Mouse (Mus musculus) limb, embryonic 14.5 days (tissue): ENCODE results near the gene 9530077C05Rik. TPM values are rescaled to one million over a fixed set of nuclear protein-coding genes. Genes with fewer than 3 reads are reported as not detected.

Source experiments
- ATAC-seq: fragments of 200-750 bp; cut with Nextera tagmentation; 2 replicates; pipeline ENCODE4 v1.8.0; 2017; ENCODE audit warnings: low read depth, moderate number of reproducible peaks, moderate TSS enrichment; ENCODE audit not compliant: low FRiP score
- DNase-seq: peaks from one replicate; pipeline ENCODE4 v3.0.0-alpha.2; 2015; ENCODE audit warnings: low spot score
- H3K27ac ChIP-seq: fragments of 300-500 bp; sonication (generic); replicated peaks from 2 replicates; pipeline ENCODE4 v1.5.1; 2014; ENCODE audit warnings: low read depth, mild to moderate bottlenecking, low read length, moderate library complexity, mixed read lengths
- H3K27me3 ChIP-seq: fragments of 300-500 bp; sonication (generic); 2 replicates; pipeline ENCODE4 v1.6.1; 2014; ENCODE audit warnings: low read length, mixed read lengths; ENCODE audit not compliant: control insufficient read depth, insufficient read depth
- H3K36me3 ChIP-seq: fragments of 300-500 bp; sonication (generic); 2 replicates; pipeline ENCODE4 v1.6.1; 2014; ENCODE audit warnings: mild to moderate bottlenecking, low read length, moderate library complexity, mixed read lengths; ENCODE audit not compliant: control insufficient read depth, insufficient read depth
- H3K4me1 ChIP-seq: fragments of 300-500 bp; sonication (generic); 2 replicates; pipeline ENCODE4 v1.6.1; 2014; ENCODE audit warnings: antibody characterized with exemption, low read length, mixed read lengths; ENCODE audit not compliant: control insufficient read depth, insufficient read depth
- H3K4me2 ChIP-seq: fragments of 300-500 bp; sonication (generic); replicated peaks from 2 replicates; pipeline ENCODE4 v1.6.1; 2014; ENCODE audit warnings: low read depth, mild to moderate bottlenecking, low read length, moderate library complexity; ENCODE audit not compliant: severe bottlenecking
- H3K4me3 ChIP-seq: fragments of 300-500 bp; sonication (generic); replicated peaks from 2 replicates; pipeline ENCODE4 v1.5.1; 2014; ENCODE audit warnings: low read length
- H3K9ac ChIP-seq: fragments of 300-500 bp; sonication (generic); 2 replicates; pipeline ENCODE4 v1.6.1; 2014; ENCODE audit warnings: mild to moderate bottlenecking, low read depth, low read length, moderate library complexity; ENCODE audit not compliant: severe bottlenecking
- H3K9me3 ChIP-seq: fragments of 300-500 bp; sonication (generic); 2 replicates; pipeline ENCODE4 v1.6.1; 2016; ENCODE audit warnings: low read length; ENCODE audit not compliant: control insufficient read depth
- POLR2A ChIP-seq: fragments of 200-500 bp; IDR thresholded peaks from 2 replicates; pipeline ENCODE4 v1.8.0; 2012; ENCODE audit warnings: inconsistent platforms, mild to moderate bottlenecking, moderate library complexity, borderline replicate concordance; ENCODE audit not compliant: insufficient read depth, insufficient read length; ENCODE audit errors: extremely low read depth
- WGBS: fragments of 180-500 bp; shearing (Covaris S2); extraction: QIAGEN DNeasy Blood & Tissue Kit; methylation state at CpG from one replicate; pipeline ENCODE4 v1.1.7; 2014; 5-methylcytosine and 5-hydroxymethylcytosine counted together
- polyA plus RNA-seq, 2 experiments: library from polyadenylated mRNA; depleted of rRNA in 1 of 2; stranded (reverse) in 1 of 2; unstranded in 1 of 2; fragments of >200 nt; fragmentation: Nextera tagmentation in 1 of 2; extraction: Ambion mirVana in 1 of 2; gene quantifications; 2 replicates each; pipeline versions ENCODE4 v1.2.1 to v1.2.3; 2012 to 2014

Gene 9530077C05Rik
- polyA plus RNA-seq, 2 experiments = 3.6 to 5.2 TPM

DNA sequence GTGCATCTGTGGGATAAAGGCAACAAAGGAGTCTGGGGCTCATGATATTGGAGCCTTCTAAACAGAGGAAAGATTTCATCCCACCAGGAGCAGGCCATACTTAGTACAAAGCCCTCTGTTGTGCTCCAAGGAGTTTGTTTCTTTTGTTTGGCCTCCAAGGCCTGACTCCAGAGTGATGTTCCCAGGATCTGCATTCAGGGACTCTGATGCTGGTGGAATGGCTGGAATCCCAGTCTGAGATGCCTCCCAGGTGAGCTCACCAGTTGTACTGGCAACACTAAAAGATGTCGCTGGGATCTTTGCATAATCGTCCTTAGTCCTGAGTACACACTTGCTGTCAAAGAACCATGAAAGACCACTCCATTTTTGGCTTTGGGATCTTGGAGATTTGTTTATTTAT, 22.8 kb downstream of the 9530077C05Rik start:
- H3K4me3 ChIP-seq = no peak overlapping the region
- ATAC-seq (no peak), DNase-seq (no peak)
- no peaks in the 10 kb centered on the region for H3K27me3 ChIP-seq
- H3K4me1 ChIP-seq = peaks cover 8% of the 10 kb centered on the region
- no peak overlapping the region for H3K4me2 ChIP-seq
- 98% methylated on average over 2 of the region's 2 CpGs for WGBS
- H3K9ac ChIP-seq = no peak overlapping the region
- H3K27ac ChIP-seq = no peak overlapping the region
- H3K36me3 ChIP-seq = no peaks in the 10 kb centered on the region
- no peaks in the 10 kb centered on the region for H3K9me3 ChIP-seq
- TF ChIP-seq POLR2A = no peak

GRCm38 (mm10) chr9:22438826-22439225, 27.5 kb downstream of the 9530077C05Rik start:
- Histone ChIP-seq H3K9ac (no peak overlapping the region), H3K36me3 (no peaks in the 10 kb centered on the region), H3K4me1 (no peaks in the 10 kb centered on the region), H3K4me3 (no peak overlapping the region), H3K4me2 (no peak overlapping the region), H3K9me3 (no peaks in the 10 kb centered on the region), H3K27me3 (no peaks in the 10 kb centered on the region), H3K27ac (no peak overlapping the region)
- WGBS = 81% methylated on average over 1 of the region's 1 CpGs
- ATAC-seq = no peak
- no peak for TF ChIP-seq POLR2A
- DNase-seq = no peak

DNA sequence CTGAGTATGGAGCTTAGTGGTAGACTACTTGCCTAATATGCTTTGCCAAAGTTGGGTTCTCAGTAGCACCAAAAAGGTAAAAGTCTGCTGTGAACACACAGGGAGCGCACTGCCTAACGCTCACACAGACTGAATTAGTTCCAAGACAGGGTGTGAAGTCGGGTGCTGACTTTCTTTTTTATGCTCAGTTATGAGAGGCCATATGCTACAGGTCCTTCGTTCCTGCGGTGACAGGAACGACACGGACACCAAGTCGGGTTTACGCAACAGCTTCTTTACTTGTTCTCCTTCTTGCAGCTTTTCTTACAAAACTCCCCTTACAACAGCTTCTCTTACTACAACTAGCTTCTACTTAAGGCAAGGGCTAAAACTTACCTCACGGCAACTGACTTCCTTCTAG, 31.8 kb downstream of the 9530077C05Rik start:
- DNase-seq = no peak
- no peaks in the 10 kb centered on the region for H3K27me3 ChIP-seq
- WGBS = 87% methylated on average over 10 of the region's 10 CpGs
- no peak overlapping the region for H3K9ac ChIP-seq
- H3K27ac ChIP-seq = no peak overlapping the region
- no peak overlapping the region for H3K4me2 ChIP-seq
- H3K4me3 ChIP-seq = no peak overlapping the region
- H3K36me3 ChIP-seq = peaks cover 15% of the 10 kb centered on the region
- TF ChIP-seq POLR2A = no peak
- H3K4me1 ChIP-seq = no peaks in the 10 kb centered on the region
- ATAC-seq = no peak
- H3K9me3 ChIP-seq = no peaks in the 10 kb centered on the region

GRCm38 (mm10) chr9:22445123-22445522, 33.8 kb downstream of the 9530077C05Rik start:
- no peaks in the 10 kb centered on the region for H3K4me1 ChIP-seq
- H3K9ac ChIP-seq = no peak overlapping the region
- WGBS = 86% methylated on average over 1 of the region's 1 CpGs
- H3K9me3 ChIP-seq = no peaks in the 10 kb centered on the region
- no peak overlapping the region for H3K4me2 ChIP-seq
- TF ChIP-seq POLR2A = no peak
- H3K4me3 ChIP-seq = no peak overlapping the region
- no peaks in the 10 kb centered on the region for H3K27me3 ChIP-seq
- no peak overlapping the region for H3K27ac ChIP-seq
- DNase-seq (no peak), ATAC-seq (no peak)
- H3K36me3 ChIP-seq = peaks cover 33% of the 10 kb centered on the region

GRCm38 (mm10) chr9:22447213-22447612, 35.9 kb downstream of the 9530077C05Rik start:
- H3K36me3 ChIP-seq = peaks cover 54% of the 10 kb centered on the region
- TF ChIP-seq POLR2A = no peak
- H3K27me3 ChIP-seq = no peaks in the 10 kb centered on the region
- ATAC-seq (no peak), DNase-seq (no peak)
- WGBS = 95% methylated on average over 5 of the region's 5 CpGs
- H3K9me3 ChIP-seq = no peaks in the 10 kb centered on the region
- H3K4me2 ChIP-seq = no peak overlapping the region
- H3K4me1 ChIP-seq = no peaks in the 10 kb centered on the region
- H3K9ac ChIP-seq = no peak overlapping the region
- H3K27ac ChIP-seq = no peak overlapping the region
- no peak overlapping the region for H3K4me3 ChIP-seq

- H3K27ac ChIP-seq = no peak overlapping the region
- DNase-seq = no peak
- H3K4me1 ChIP-seq = no peaks in the 10 kb centered on the region
- no peaks in the 10 kb centered on the region for H3K9me3 ChIP-seq
- H3K36me3 ChIP-seq = peaks cover 66% of the 10 kb centered on the region
- no peak for ATAC-seq
- H3K9ac ChIP-seq = no peak overlapping the region
- no peak for TF ChIP-seq POLR2A
- WGBS = 92% methylated on average over 10 of the region's 13 CpGs
- no peak overlapping the region for H3K4me3 ChIP-seq
- H3K4me2 ChIP-seq = no peak overlapping the region
- no peaks in the 10 kb centered on the region for H3K27me3 ChIP-seq
Observed at GRCm38 (mm10) chr9:22448420-22448819, 37.1 kb downstream of the 9530077C05Rik start.
